Mouse (Mus musculus): ENCODE data around the gene Anapc13. TPM values are rescaled to one million over a fixed set of nuclear protein-coding genes. Genes with fewer than 3 reads are reported as not detected.

Gene Anapc13
- polyA plus RNA-seq, 1 experiment = 145 TPM

DNA sequence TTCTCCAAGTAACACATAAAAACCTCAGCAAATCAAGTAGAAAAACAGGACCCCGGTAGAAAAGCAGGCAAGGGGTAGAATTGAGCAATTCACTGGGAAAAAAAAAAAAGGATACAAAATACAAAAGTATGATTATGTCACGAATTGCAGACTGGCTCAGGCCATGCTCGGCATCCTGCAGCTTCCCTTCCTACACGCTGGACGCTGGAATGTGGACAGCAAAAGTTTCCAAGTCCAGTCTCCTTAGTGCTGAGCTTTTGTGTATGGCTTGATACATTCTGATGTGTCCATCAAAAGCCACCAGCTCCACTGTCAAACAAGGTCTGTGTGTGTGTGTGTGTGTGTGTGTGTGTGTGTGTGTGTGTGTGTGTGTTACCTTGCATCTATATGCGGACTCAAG is 15.4 kb downstream of the Anapc13 start:
- Histone ChIP-seq H3K4me3 (ENCODE audit: insufficient read depth, low read length) (no peak overlapping the region), H3K4me1 (ENCODE audit: control insufficient read depth, insufficient read depth, low read length) (no peaks in the 10 kb centered on the region), H3K27ac (ENCODE audit: insufficient read depth, low read length) (no peak overlapping the region)
- TF ChIP-seq POLR2A (IDR thresholded peaks at IDR 0.05; ENCODE audit: extremely low read depth, insufficient read depth, low read length) (no peak), CTCF (IDR thresholded peaks at IDR 0.05; ENCODE audit: extremely low read depth, insufficient read depth, low read length) (no peak)

DNA sequence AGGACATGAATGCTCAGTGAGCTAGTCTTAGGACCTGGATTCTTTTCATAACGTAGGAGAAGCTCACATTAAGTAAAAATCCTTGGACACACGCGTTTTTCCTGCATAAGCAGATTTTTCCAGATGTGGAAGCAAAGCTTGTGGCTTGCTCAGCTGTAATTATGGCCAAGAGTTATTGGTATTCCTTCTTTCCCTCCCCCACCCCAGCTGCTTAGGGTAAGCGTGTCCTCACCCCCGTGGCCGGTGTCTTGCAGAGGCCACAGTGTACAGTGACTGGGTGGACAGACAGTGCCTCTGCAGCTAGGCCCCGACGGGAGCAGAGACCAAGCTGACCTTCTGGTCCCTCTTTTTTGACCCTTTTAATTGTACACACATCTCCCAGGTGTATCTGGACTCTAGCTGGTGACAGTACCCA is 17.0 kb downstream of the Anapc13 start:
- Histone ChIP-seq H3K4me1 (ENCODE audit: control insufficient read depth, insufficient read depth, low read length) (no peaks in the 10 kb centered on the region), H3K27ac (ENCODE audit: insufficient read depth, low read length) (no peak overlapping the region), H3K4me3 (ENCODE audit: insufficient read depth, low read length) (no peak overlapping the region)
- TF ChIP-seq POLR2A (IDR thresholded peaks at IDR 0.05; ENCODE audit: extremely low read depth, insufficient read depth, low read length) = no peak
- no peak for TF ChIP-seq CTCF (IDR thresholded peaks at IDR 0.05; ENCODE audit: extremely low read depth, insufficient read depth, low read length)

DNA sequence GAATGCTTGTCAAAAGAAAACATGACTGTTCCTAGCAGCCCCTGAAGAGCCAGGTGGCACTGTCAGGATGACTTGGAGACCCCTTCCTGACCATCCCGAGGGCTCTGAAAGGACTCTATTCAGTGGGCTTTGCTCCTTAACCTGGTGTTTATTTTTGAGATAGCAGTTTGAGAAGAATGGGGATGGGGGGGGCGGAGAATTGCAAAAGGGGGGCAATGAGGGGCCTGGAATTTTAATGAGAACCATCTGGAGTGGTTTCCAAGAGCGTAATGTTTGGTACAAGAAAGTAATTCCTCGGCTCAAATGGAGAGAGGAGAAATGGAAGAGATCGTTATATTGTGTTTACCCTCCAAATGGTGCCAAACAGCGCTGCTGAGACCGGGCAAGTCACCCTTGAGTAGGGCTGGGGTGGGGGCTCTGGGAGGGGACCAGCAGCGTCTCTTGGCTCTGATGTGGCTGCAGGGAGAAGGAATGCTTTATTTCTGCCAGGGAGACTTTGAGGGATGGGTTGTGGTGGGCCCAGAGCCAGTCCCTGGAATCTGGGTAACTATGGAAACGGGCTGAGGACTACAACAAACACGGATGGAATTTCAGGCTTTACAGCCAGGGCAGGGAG is 17.5 kb downstream of the Anapc13 start:
- H3K4me3 ChIP-seq (ENCODE audit: insufficient read depth, low read length) = no peak overlapping the region
- no peak overlapping the region for H3K27ac ChIP-seq (ENCODE audit: insufficient read depth, low read length)
- TF ChIP-seq POLR2A (IDR thresholded peaks at IDR 0.05; ENCODE audit: extremely low read depth, insufficient read depth, low read length) = no peak
- TF ChIP-seq CTCF (IDR thresholded peaks at IDR 0.05; ENCODE audit: extremely low read depth, insufficient read depth, low read length) = no peak

DNA sequence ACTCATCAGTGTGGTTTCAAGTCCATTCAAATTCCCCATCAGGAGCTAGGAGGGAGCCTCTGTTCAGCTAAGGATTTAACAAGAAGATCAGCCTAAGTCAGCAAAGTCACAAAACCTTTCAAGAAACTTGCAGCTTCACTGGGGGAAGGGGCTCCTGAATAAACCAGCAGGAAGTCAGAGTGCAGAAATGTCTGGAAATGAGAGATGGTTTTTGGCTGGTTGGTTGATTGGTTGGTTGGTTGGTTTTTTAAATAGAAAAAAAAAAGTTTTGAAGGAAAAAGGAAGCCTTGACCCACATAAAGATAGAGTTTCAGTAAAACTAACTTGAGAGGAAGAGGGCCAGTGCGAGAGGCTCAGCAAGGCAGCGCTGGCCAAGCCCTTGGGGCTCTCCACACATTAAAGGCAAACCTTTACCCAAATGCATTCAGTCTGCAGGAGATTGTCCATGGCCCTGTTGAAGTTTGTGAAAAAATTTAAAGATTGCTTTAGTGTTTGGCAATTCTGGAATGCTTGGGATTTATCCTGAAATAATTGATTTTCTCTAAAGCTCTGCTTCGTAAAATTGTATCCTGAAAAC is 19.1 kb downstream of the Anapc13 start:
- peaks cover 1% of the 10 kb centered on the region; the same call in 1 of the 2 replicates for H3K4me1 ChIP-seq (ENCODE audit: control insufficient read depth, insufficient read depth, low read length)
- no peak overlapping the region for H3K4me3 ChIP-seq (ENCODE audit: insufficient read depth, low read length)
- no peak overlapping the region for H3K27ac ChIP-seq (ENCODE audit: insufficient read depth, low read length)
- TF ChIP-seq POLR2A (IDR thresholded peaks at IDR 0.05; ENCODE audit: extremely low read depth, insufficient read depth, low read length) (no peak), CTCF (IDR thresholded peaks at IDR 0.05; ENCODE audit: extremely low read depth, insufficient read depth, low read length) (no peak)

More for the DNA sequence above, 17.5 kb downstream of the Anapc13 start:
- H3K4me1 ChIP-seq (ENCODE audit: control insufficient read depth, insufficient read depth, low read length) = no peaks in the 10 kb centered on the region

DNA sequence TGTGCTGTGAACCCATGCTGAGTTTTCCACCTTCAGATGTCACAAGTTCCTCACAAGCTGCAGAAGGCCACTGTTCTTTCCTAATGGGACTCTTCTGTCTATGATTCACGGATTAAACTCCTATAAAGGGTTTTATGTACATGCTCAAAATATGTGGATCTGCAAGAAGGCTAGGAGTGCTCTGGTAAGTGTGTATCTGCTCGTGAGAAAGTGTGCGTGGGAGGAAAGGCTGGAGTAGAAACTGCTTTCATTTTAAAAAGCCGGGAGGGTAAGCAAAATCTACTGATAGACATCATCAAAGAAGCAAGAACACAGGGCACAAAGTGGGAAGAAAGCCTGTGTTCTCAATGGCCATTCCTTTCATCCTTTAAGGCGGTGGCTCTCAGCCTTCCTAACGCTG is 20.9 kb downstream of the Anapc13 start:
- H3K4me1 ChIP-seq (ENCODE audit: control insufficient read depth, insufficient read depth, low read length) = peaks cover 3% of the 10 kb centered on the region; the same call in 1 of the 2 replicates
- H3K27ac ChIP-seq (ENCODE audit: insufficient read depth, low read length) = no peak overlapping the region
- no peak for TF ChIP-seq CTCF (IDR thresholded peaks at IDR 0.05; ENCODE audit: extremely low read depth, insufficient read depth, low read length)
- no peak for TF ChIP-seq POLR2A (IDR thresholded peaks at IDR 0.05; ENCODE audit: extremely low read depth, insufficient read depth, low read length)
- no peak overlapping the region for H3K4me3 ChIP-seq (ENCODE audit: insufficient read depth, low read length)

DNA sequence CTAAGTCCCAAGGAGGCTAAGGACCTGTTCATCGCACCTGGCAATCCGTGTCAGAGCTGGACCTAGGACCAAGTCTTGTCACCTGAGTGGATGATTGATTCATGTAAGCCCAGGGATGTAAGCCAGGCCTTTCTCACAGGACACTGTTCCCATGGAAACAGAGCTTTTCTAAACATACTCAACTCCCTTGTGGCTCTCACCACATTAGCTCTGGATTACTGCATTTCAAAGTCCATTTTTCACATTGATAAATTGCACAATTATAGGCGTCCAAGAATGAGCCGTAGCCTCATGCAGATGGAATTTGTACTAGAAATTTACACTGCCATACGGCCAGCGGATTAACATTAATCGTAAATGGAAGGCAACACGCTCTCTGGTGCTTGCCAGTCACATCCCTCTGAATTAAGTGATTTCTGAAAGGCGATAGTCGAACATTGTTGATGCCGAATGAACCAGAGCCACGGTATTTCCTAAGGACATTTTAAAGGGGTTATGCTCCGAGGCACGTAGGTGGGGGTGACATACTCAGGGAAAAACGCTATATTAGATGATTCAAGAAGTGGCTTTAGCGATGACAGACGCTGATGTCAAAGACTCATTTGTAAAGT is 23.9 kb downstream of the Anapc13 start:
- Histone ChIP-seq H3K4me3 (ENCODE audit: insufficient read depth, low read length) (no peak overlapping the region), H3K27ac (ENCODE audit: insufficient read depth, low read length) (no peak overlapping the region), H3K4me1 (ENCODE audit: control insufficient read depth, insufficient read depth, low read length) (peaks cover 3% of the 10 kb centered on the region; the same call in 1 of the 2 replicates)
- TF ChIP-seq CTCF (IDR thresholded peaks at IDR 0.05; ENCODE audit: extremely low read depth, insufficient read depth, low read length) (no peak), POLR2A (IDR thresholded peaks at IDR 0.05; ENCODE audit: extremely low read depth, insufficient read depth, low read length) (no peak)

DNA sequence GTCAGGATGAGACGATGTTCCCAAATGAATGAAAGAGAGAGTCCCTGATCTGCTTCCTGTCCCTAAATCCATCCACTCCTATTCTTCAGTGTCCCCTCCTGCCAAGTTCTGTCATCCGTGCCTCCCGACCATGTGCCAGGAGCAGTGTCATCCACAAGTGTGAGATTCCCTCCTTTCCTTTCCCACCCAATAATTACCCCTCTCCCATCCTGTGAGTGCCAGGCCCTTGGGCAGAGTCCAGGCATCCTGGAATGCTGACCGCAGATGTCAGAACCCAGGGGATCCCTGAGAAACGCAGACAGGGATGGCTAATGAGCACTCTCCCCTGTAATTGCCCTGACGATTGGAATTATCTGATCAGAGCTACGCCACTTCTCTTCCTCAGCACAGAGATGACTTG is 24.5 kb downstream of the Anapc13 start:
- no peak overlapping the region for H3K27ac ChIP-seq (ENCODE audit: insufficient read depth, low read length)
- H3K4me3 ChIP-seq (ENCODE audit: insufficient read depth, low read length) = no peak overlapping the region
- H3K4me1 ChIP-seq (ENCODE audit: control insufficient read depth, insufficient read depth, low read length) = peaks cover 3% of the 10 kb centered on the region; the same call in 1 of the 2 replicates
- TF ChIP-seq POLR2A (IDR thresholded peaks at IDR 0.05; ENCODE audit: extremely low read depth, insufficient read depth, low read length) (no peak), CTCF (IDR thresholded peaks at IDR 0.05; ENCODE audit: extremely low read depth, insufficient read depth, low read length) (no peak)

DNA sequence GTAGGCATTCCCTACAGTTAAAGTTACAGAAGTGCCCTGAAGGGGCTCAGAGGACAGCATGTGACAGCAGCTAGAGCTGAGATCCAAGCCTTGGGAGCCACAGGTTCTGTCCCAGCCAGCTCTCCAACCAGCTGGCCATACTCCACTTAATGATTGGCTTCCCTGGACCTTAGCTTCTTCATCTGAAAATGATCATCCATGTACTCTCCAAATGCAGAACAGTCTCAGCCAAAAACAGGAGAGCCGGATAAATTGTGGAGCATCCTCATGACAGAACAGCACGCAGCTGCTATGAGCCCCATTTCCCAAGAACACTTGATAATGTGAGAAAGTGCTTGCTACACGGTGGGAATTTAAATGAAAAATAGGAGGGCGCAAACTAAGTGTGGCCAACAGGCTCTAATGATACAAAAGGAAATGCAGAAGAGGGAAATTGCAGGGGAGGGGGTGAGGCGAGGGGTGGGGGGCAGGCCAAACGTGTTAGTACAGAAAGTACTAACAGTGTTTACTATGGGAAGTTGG is 25.2 kb downstream of the Anapc13 start:
- Histone ChIP-seq H3K27ac (ENCODE audit: insufficient read depth, low read length) (no peak overlapping the region), H3K4me3 (ENCODE audit: insufficient read depth, low read length) (no peak overlapping the region), H3K4me1 (ENCODE audit: control insufficient read depth, insufficient read depth, low read length) (peaks cover 3% of the 10 kb centered on the region; the same call in 1 of the 2 replicates)
- no peak for TF ChIP-seq CTCF (IDR thresholded peaks at IDR 0.05; ENCODE audit: extremely low read depth, insufficient read depth, low read length)
- TF ChIP-seq POLR2A (IDR thresholded peaks at IDR 0.05; ENCODE audit: extremely low read depth, insufficient read depth, low read length) = no peak

DNA sequence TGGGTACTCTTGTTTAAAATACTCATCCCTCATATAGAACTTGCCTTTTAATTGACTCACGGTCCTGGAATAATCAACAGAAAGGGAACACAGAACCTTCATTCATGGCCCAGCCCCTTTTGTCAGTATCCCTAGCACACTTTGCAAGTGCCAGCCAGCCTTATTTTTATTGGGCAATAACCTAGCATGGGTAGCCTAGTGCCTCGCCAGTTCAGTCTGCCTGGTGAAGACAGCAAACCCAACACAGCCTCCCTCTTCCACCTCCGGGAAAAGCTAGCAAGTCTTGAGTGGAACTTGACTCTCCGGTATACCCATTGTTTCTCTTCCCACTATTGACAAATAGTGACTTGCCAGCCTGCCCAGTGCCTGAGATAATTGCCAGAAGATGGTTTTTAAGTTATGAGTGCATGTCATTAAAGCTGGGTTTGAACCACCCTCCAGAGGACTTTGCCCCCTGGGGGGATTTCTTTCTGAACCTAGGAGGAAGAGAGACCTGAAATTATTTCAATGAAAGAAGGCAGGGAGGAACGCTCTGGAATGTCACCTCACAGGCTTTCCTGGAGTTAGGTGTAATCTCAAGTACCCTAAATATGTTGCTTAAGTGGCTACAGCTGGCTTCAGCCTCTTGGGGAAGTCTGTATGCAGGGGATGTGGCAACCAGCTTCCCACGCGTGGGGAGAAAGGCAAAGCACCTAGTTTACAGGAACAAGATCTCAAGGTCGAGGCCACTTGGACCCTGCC is 30.4 kb downstream of the Anapc13 start:
- no peak overlapping the region for H3K27ac ChIP-seq (ENCODE audit: insufficient read depth, low read length)
- H3K4me1 ChIP-seq (ENCODE audit: control insufficient read depth, insufficient read depth, low read length) = no peaks in the 10 kb centered on the region
- H3K4me3 ChIP-seq (ENCODE audit: insufficient read depth, low read length) = no peak overlapping the region
- TF ChIP-seq POLR2A (IDR thresholded peaks at IDR 0.05; ENCODE audit: extremely low read depth, insufficient read depth, low read length) = no peak
- no peak for TF ChIP-seq CTCF (IDR thresholded peaks at IDR 0.05; ENCODE audit: extremely low read depth, insufficient read depth, low read length)

All from cortical plate, adult 2 months (tissue).